Mouse (Mus musculus) embryo, embryonic 9.5 days (tissue): ENCODE data around the gene Ubl7.

Source experiments
- DNase-seq: peaks from one replicate; pipeline ENCODE4 v3.0.0-alpha.2; 2017; ENCODE audit errors: extremely low spot score

Ubl7 gene

DNA sequence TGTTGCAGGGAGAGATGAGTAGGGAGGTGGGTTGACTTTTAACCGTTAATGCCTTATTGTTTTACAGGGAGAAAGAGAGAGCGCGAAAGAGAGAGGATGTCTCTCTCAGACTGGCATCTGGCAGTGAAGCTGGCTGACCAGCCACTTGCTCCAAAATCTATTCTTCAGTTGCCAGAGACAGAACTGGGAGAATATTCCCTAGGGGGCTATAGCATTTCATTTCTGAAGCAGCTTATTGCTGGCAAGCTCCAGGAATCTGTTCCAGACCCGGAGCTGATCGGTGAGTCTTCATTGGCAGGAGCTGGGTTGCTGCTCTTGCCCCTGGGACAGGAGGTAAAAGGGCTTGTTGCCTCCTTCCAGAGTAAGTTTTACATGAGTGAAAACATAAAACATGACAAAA, 1.8 kb downstream of the Ubl7 start:
- no peak for DNase-seq

DNA sequence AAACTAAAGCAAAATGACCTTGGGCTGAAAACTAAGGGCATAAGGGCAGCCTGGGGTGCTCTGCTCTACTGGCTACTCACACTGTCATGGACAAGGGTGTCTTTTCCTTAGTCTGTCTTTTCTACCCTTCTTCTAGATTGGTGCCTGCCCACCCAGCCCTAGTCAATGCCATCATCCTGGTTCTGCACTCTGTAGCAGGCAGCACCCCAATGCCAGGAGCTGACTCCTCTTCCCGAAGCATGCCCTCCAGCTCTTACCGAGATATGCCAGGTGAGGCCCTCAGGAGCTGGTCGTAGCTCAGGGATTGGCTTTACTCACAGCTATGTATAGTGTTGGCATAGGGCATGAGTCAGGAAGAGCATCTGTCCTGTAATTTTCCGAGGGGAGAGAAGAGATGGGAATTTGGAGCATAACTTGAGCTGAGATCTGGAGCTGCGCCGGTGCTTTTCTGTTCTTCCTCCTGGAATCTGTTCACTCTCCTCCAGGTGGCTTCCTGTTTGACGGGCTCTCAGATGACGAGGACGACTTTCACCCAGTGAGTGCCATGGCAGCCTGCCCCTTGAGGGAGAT, 10.8 kb downstream of the Ubl7 start:
- no peak for DNase-seq

DNA sequence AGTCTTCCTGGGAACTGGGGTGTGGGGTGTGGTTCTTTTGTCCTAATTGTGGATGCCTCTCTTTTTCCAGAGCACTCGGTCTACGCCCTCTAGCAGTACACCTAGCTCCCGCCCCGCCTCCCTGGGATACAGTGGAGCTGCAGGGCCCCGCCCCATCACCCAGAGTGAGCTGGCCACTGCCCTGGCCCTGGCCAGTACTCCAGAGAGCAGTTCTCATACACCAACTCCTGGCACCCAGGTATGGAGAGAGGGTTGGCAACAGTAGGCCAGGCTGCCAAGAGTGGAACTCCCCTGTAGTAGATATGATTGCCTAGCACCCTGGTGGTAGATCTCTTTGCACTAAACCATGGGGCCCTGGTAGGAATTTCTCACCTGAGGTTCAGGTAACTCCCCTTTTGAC, 11.6 kb downstream of the Ubl7 start:
- no peak for DNase-seq

DNA sequence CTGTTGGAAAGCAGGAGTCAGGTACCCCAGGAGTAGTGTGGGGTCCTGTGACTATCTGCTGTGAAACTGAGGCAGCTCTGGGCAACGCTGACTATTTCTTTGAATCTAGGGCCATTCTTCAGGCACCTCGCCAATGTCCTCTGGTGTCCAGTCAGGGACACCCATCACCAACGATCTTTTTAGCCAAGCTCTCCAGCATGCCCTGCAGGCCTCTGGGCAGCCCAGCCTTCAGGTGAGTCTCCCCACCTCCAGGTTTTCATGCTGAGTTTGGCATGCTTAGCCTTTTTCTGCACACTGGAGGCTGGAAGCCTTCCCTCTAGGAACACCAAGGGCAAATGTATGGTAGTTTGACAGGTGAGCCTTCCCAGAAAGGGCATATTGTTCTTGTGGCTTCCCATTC, 12.3 kb downstream of the Ubl7 start:
- no peak for DNase-seq

DNA sequence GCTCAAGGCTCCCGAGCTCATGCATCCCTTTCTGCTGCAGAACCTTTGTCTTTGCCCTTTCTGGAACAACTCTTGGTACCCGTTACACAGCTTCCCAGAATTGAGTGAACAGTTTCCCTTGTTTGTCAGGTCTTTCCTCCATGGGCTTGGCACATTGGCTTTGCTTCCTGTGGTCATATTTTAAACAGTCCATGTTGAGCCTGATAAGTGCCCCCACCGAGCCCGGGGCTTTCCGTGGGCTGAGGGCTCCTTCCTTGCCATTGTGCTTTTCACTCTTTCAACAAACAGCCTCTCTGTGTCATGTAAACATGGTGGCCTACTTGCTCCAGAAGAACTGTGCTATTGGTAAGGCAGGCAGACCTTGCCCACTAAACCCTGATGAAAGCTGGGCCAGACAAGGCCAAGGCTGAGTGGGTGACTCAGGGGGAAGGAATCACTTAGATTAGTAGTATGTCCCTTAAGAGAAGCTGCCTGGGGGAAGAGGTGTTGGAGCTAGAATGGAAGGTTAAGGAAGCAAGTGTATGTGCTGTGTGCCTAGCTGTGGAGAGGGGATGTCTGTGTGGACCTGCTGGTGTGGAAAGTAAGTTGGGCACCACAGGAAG, 20.5 kb downstream of the Ubl7 start:
- no peak for DNase-seq

DNA sequence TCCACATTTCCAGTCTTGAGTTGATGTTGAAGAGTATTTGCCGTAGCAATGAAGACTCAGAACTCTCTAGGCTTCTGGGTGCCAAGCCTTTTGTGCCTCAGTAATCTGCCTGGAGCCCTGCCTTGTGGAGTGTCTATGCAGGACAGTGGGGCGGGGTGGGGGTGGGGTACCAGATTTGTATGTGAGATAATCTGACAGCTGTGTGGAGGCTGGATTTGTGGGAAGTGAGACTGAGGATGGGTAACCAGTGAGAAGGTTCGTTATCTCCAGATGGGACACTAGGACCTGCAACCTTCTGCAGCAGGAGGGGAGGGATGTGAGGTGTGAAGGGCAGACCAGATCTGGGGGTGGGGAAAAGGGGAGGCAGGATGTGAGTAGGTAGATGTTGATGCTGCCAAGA, 21.5 kb downstream of the Ubl7 start:
- no peak for DNase-seq

DNA sequence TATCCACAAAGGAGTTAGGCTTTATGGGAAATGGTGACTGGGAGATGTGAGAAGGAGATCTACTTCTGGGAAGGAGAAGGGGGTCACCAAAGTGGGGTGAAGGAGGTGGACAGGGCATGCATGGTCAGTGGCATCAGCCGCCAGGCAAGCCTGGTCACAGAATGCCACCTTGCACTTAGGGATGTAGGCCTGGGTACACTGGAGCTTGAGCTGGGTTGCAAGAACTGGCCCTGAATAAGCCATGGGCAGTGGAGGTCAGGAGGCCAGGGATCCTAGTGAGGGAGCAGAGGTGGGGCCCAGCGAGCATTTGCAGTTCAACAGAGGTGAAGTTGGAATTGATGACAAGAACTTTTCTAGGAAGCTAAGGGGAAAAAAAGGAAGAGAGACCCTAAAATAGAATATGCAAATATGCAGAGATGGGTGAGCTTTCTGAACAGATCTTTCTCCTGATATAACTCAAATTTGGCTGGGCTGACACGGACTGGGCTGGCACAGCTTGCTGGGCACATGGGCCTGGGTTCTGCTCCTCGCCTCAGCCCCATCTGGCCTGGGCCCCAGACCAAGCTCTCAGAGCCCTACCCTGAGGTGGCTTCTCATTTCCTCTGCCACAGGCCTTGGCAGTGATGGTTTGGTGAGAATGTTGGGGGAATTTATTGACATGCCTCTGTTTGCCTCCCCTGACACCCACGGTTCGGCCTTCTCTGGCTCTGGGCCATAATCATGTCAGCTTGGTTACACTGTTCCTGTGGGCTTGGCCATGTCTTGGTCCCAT, 22.2 kb downstream of the Ubl7 start:
- no peak for DNase-seq

DNA sequence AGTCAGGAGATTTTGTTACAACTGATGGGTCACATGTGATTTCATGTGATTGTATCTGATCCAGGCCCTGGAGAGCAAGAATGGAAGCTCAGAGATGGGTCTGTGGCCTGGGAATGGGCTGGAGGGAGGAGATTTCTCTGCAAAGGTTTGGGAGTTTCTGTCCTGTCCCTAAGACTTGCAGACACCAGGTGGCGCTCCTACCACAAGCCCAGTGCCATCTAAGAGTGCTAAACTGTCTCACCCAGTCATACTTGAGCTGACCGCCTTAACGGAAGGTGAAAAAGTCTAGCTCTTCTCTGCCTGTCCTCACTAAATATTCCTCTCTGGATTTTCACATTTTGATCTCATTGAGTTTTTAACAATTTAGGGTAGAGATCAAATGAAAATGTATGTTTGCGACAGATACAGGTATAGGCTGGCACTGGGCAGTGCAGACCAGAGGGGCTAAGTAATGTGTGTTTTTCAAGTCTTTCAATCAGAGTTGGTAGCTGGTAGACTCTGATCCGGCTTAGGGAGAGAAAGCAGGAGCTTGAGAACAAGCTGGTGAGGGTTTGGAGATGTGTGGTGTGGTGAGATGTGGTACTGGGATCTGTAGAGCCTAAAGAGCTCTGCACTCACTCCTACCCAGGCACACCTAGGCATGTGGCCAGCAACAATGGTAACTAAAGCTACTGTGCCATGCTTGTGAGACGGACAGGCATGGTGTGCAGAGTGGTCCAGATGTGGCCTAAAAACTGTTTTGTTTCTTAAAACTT, 25.1 kb downstream of the Ubl7 start:
- peak; percentile 79 for DNase-seq

DNA sequence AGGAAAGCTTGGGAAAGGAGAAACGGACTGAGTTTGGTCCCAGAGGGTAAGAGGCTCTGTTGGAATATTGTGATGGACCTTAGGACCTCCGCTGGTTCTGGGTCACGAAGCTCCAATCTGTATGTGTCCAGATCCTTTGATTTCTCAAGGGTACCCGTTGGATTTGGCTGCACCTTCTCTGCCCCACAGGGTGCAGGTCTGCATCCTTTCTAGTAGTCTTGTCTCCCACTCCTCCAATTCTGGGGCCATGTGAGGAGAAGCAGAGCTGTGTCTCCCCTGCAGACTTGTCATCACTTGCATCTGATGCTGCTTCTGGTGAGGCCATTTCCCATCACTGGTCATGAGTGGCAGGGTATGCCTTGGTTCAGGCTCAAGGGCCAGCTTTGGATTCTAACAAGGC, 26.4 kb downstream of the Ubl7 start:
- DNase-seq = no peak

DNA sequence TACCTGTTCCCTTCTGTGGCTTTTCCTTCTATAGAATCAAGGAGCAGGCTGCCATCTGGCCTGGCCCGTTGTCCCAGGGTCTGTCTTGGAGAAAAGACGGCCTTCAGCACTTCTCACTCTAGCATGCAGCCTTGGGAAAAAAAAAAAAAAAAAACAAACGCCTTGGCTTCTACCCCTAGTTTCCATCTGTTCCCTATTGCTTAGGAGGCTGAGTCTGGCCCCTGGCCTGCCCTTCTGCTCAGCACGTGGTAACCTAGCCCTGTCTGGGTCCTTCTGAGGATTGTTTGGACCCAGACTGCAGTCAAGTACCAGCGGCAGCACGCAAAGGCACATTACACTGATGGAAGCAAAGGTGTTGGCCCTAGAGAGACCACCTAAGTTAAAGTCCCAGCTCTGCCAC, 26.9 kb downstream of the Ubl7 start:
- DNase-seq = no peak

DNA sequence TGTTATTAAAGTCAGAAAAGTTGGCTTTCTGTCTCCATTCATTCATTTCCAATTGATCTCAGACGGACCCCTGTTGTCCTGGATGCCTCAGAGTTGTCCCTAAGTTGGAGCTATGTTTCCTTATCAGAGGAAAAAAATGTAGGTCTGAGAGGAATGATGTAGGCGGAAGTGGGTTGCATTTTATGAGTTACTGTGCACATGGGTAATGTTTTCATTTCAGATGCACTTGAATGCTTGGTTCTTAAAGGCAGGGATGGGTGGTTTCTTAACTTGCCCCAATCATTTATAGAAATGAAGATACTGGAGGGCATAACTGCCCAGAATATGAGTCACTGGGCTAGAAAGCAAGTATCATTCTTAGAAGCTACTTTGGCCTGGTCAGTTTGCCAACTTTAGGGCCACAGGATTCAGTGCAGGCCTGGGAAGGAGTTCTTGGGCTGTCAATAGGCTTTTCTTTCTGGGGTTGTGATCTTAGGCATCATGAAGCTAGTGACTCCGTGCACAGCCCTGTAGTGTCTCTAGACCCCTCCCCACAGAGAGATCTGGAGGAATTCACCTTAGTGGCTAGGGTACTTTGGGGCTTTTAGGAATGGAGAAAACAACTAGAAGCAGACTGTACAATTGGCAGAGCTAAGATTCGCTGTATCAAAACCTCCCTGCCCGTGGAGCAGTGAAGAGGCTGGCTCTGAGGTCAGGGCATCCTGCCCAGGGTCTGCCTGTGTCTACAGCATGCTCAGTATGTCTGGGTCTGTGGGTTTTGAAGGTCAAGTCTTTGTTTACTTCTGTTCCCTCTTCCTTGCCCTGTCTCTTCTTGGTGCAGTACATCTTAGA, 27.7 kb downstream of the Ubl7 start:
- DNase-seq = no peak

DNA sequence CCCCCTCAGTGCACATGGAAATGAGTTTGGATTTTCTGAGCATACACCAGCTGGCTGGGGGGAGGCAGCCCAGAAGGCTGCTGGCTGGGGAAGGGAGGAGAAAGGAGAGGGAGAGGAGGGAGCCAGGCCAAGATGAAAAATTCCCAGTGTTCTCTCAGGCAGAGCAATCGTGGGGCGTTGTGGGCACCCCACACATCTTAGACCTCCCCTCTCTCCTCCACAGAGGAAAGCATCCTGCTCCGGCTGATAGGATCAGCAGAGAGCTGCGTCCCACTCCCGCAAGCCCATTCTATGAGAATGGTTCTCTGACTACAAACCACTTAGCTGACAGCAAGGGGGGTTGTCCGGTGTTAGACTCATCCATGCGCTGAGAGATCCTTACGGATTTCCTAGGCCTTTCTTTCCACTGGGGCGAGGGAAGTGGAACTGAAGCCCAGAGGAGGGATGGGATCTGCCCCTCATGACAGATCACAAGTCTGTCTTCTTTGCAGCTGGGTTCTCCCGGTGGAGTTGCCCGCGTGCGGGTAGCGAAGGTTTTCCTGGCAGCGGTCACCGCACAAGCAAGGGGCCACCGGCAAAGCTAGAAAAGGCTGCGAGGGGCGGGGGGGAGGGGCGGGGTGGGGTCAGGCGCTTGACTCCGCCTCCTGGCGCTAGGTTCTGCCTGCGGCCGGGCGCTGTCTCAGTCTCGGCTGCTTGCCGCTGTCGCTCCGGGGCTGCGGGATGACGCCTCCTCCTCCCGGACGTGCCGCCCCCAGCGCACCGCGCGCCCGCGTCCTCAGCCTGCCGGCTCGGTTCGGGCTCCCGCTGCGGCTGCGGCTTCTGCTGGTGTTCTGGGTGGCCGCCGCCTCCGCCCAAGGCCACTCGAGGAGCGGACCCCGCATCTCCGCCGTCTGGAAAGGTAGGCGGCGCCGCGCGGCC, 28.9 kb downstream of the Ubl7 start, which contains the start of gene Sema7a:
Gene Sema7a, plus strand, starts transcription at position 682 of the 918 bp plus-strand sequence.
- DNase-seq = peak; percentile 86

DNA sequence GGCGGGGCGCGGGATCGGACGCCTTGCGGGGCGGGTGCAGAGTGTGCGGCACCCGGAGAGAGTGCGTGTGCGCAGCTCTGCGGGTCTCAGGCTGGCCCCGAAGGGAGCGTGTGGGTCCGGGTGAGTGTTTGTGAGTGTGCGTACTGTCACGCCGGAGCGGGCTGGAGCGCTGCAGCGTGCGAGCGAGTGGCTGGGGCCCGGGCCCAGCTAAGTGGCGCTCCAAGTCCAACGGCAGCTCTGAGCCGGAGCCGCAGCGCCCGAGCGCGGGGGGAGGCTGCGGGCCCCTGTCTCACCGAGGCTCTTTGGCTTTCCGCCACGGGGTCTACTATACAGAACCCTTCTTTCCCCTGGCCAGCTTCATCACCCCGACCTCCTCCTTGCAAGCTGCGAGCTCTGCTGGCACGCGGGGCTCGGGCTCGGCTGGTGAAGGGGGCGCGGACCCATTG, 29.6 kb downstream of the Ubl7 start:
- DNase-seq = no peak

DNA sequence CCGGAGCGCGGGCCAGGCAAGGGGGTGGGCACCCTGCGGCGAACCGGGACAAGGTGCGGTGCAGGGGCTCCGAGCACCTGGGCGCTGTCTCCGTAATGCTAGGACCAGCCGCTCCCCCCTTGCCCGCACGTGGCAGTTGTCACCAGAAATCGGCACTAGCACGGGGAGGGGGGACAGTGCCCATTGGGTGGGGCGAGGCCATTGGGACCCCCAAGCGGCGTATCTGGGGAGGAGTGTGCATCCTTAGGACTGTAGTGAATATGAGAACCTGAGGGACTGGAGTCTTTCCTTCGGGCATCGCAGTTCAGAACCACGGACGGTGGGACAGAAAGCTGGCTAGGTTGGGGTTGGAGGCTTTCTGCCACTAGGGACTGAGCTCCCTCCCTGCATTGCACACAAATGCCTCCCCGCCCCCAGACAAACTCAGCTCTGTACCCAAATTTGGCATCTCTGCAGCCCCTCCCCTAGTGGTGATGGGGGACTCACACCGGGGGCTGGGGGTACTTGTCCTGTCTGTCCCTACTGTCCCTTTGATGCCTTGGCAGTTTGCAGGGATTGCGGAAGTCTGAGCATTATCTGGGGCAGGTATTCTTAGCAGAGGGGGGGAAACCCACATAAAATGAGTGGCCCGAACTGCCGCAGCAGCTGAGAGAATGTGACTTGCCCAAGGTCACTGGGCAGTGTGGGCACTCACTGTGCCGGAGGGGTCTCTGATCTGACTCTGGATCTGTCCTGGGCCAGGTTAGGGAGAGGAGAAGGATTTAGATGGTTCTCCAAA, 30.3 kb downstream of the Ubl7 start:
- peak; percentile 26 for DNase-seq

DNA sequence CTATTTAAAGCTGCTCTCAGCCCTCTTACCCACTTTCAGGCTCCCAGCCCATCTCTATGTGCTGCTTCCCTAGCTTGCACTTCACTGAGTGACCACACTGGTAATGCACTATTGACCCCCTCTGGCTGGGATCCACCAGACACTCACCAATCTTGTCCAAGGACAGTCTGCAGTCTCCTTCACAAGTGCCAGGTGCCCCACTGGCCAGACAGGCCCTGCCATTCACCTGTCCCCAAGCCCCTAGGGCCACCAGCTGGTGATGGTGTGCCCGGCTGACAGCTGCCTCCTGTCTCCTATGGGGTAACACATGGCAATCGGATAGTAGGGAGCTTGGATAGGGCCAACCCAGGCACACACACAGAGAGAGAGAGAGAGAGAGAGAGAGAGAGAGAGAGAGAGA, 31.3 kb downstream of the Ubl7 start:
- no peak for DNase-seq

DNA sequence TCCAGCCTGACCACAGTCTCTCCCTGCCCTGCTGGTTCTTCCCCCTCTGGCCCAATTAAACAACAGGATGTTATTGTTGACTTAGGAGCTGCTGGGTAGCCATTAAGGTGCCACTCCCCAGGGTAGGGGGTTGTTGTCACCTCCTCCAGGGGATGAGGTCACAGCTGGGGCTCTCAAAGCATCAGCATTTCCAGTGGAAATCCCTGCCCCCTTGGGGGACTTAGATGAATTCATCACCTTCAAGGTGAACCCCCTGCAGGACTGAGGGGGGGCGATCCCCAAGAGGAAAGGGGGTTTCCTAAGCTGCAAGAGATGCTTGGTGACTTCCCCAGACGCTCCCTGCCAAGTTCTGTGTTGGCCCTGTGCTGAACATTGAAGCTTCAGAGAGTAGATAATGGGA, 32.3 kb downstream of the Ubl7 start:
- no peak for DNase-seq

DNA sequence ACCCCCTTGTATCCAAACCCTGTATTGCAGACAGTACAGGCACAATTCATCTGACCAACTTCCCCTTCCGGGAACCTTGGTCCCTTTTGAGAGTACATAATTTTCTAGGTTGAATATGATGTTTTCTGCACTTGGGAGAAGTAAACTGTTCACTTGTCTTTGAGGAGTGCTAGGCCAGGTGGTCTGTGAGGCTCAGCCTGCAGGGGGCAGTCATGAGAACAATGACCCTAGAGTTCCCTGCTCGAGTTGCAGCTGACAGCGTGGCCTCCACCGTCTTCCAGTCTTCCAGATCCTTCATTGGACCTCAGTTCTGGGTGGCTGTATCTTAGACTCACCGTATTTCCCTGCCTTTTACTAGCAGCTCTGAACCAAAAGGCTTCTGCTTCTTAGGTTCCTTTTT, 33.8 kb downstream of the Ubl7 start:
- peak; percentile 54 for DNase-seq

DNA sequence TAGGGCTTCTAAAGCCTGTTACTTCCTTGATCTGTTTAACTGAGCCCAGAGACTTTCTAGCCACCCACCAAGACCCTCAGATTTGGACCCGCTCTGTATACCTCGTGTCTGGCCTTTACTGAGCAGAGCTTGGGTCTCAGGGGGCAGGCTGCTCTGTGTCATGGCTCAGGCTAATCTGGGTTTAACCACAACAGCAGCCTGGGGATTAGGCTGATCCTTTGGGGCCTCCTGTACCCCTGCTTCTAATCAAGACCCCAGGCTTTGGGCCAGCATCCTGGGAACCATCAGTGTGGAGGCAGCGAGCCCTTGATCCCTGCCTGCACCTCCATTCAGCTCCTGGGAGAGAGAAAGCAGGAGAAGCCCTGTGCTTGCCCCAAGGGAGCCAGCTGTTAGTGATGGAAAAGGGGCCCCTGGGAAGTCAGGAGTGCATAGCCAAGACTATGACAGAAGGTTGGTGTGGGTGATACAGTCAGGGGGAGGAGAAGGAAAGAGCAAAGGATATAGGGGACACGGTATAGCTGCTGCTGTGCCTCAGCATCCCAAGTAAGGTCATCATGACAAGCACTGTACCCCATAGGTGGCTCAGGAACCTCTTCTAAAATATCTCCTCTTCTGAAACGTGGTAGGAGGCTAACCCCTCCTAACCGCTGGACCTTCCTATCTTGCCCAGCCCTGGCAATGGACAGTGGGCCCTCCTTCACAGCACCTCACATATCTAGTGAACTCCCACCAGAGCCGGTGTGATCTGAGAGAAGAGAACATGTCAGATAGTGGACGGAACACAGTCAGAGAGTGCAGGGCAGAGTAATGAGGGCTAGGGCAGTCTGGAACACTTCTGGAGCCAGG, 35.2 kb downstream of the Ubl7 start:
- no peak for DNase-seq
